Mouse (Mus musculus): ENCODE results near the gene Snap91. TPM values are rescaled to one million over a fixed set of nuclear protein-coding genes. Genes with fewer than 3 reads are reported as not detected.

The Snap91 gene
- polyA plus RNA-seq, 1 experiment from 2014 or later: 20.6 TPM

DNA sequence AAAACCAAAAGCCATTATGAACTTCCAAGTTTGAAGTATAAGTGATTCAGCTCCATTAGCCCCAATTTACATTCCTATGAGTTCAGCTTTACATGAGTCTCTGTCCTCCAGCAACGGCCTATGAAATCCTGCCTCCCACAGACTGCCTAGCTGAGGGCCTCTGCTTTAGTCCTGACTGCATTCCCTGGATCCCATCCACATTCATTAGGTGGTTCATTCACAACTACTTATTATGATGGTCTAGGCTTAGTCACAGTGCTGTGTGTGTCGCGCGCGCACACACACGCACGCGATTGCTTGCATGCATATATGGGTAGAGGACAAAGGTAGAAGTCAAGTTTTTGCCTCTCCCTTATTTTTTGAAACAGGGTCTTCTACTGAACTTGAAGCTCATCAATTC is 141.7 kb downstream of the Snap91 start:
- H3K9me3 ChIP-seq (replicated peaks): no peaks in the 10 kb centered on the region
- ATAC-seq (replicated peaks; ENCODE audit: low FRiP score): no peak
- no peak overlapping the region for H3K4me3 ChIP-seq (replicated peaks)
- WGBS: 93% methylated on average over 8 of the region's 8 CpGs
- no peaks in the 10 kb centered on the region for H3K36me3 ChIP-seq
- peaks cover 4% of the 10 kb centered on the region; the same call in 1 of the 2 replicates for H3K27me3 ChIP-seq
- H3K4me1 ChIP-seq: peaks cover 10% of the 10 kb centered on the region
- no peak overlapping the region for H3K4me2 ChIP-seq
- H3K9ac ChIP-seq: no peak overlapping the region
- no peak overlapping the region for H3K27ac ChIP-seq

GRCm38 (mm10) chr9:86738067-86738466 is 142.4 kb downstream of the Snap91 start:
- no peaks in the 10 kb centered on the region for H3K36me3 ChIP-seq
- H3K4me1 ChIP-seq: peaks cover 3% of the 10 kb centered on the region
- no peak for ATAC-seq (replicated peaks; ENCODE audit: low FRiP score)
- no peak overlapping the region for H3K27ac ChIP-seq
- no peak overlapping the region for H3K4me2 ChIP-seq
- H3K27me3 ChIP-seq: no peaks in the 10 kb centered on the region
- H3K9ac ChIP-seq: no peak overlapping the region
- H3K4me3 ChIP-seq (replicated peaks): no peak overlapping the region
- WGBS: 40% methylated on average over 1 of the region's 1 CpGs
- H3K9me3 ChIP-seq (replicated peaks): no peaks in the 10 kb centered on the region

DNA sequence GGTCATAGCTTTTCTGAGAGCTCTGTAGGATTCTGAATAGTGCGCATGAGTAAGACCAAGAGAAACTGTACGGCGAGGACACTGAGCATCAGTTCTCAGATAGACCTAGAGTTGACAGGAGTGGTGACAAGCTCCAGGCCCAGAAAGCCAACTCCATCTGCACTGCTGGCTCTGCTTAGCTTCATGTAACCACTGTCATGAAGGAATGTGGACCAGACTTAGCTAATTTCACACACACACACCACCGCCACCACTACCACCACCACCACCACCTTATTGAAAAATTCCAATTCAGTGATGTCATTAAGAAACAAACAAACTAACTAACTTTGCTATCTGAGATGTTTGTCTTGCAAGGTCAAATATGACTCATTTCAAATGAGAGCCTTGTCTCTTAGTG is 143.5 kb downstream of the Snap91 start:
- no peaks in the 10 kb centered on the region for H3K36me3 ChIP-seq
- no peak for ATAC-seq (replicated peaks; ENCODE audit: low FRiP score)
- H3K4me3 ChIP-seq (replicated peaks): no peak overlapping the region
- no peaks in the 10 kb centered on the region for H3K4me1 ChIP-seq
- H3K9ac ChIP-seq: no peak overlapping the region
- no peaks in the 10 kb centered on the region for H3K9me3 ChIP-seq (replicated peaks)
- H3K27ac ChIP-seq: no peak overlapping the region
- no peaks in the 10 kb centered on the region for H3K27me3 ChIP-seq
- WGBS: 94% methylated on average over 4 of the region's 4 CpGs
- no peak overlapping the region for H3K4me2 ChIP-seq

- 67% methylated on average over 9 of the region's 9 CpGs for WGBS
- ATAC-seq (replicated peaks; ENCODE audit: low FRiP score): no peak
- Histone ChIP-seq H3K36me3 (no peaks in the 10 kb centered on the region), H3K27me3 (no peaks in the 10 kb centered on the region), H3K27ac (no peak overlapping the region), H3K4me2 (no peak overlapping the region), H3K4me1 (no peaks in the 10 kb centered on the region), H3K9me3 (replicated peaks) (no peaks in the 10 kb centered on the region), H3K4me3 (replicated peaks) (no peak overlapping the region), H3K9ac (no peak overlapping the region)
Observed at GRCm38 (mm10) chr9:86734795-86735194, 145.7 kb downstream of the Snap91 start.

GRCm38 (mm10) chr9:86734357-86734756 is 146.1 kb downstream of the Snap91 start:
- Histone ChIP-seq H3K27me3 (no peaks in the 10 kb centered on the region), H3K4me3 (replicated peaks) (no peak overlapping the region), H3K4me1 (no peaks in the 10 kb centered on the region), H3K9me3 (replicated peaks) (no peaks in the 10 kb centered on the region), H3K9ac (no peak overlapping the region), H3K27ac (no peak overlapping the region), H3K4me2 (no peak overlapping the region), H3K36me3 (no peaks in the 10 kb centered on the region)
- no peak for ATAC-seq (replicated peaks; ENCODE audit: low FRiP score)

GRCm38 (mm10) chr9:86729811-86730210 is 150.6 kb downstream of the Snap91 start:
- 96% methylated on average over 3 of the region's 3 CpGs for WGBS
- H3K4me3 ChIP-seq (replicated peaks): no peak overlapping the region
- no peaks in the 10 kb centered on the region for H3K27me3 ChIP-seq
- ATAC-seq (replicated peaks; ENCODE audit: low FRiP score): no peak
- no peak overlapping the region for H3K4me2 ChIP-seq
- no peaks in the 10 kb centered on the region for H3K9me3 ChIP-seq (replicated peaks)
- H3K36me3 ChIP-seq: no peaks in the 10 kb centered on the region
- no peaks in the 10 kb centered on the region for H3K4me1 ChIP-seq
- no peak overlapping the region for H3K27ac ChIP-seq
- no peak overlapping the region for H3K9ac ChIP-seq

DNA sequence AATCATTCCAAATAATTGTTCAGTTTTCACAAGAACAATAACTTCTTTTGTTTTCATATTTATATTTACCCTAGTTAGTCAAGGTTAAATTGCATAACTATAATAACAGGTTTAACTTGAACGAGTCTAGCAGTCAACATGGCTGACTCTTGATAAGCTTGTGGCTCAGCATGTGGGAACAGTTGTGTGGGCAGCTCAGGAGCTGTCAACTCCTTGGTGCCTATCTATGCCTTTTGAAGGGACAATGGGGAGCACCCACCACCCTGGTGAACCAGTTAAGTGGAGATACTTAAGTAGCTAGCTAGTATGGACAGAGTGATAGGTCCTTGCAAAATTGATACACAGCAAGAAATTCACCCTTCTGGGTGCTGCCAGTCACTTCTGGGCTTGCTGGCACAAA is 151.4 kb downstream of the Snap91 start:
- no peak overlapping the region for H3K4me2 ChIP-seq
- H3K9me3 ChIP-seq (replicated peaks): no peaks in the 10 kb centered on the region
- 64% methylated on average over 1 of the region's 1 CpGs for WGBS
- no peak overlapping the region for H3K27ac ChIP-seq
- H3K4me3 ChIP-seq (replicated peaks): no peak overlapping the region
- no peak overlapping the region for H3K9ac ChIP-seq
- ATAC-seq (replicated peaks; ENCODE audit: low FRiP score): no peak
- H3K36me3 ChIP-seq: no peaks in the 10 kb centered on the region
- H3K27me3 ChIP-seq: no peaks in the 10 kb centered on the region
- H3K4me1 ChIP-seq: no peaks in the 10 kb centered on the region

GRCm38 (mm10) chr9:86728214-86728814 is 152.1 kb downstream of the Snap91 start:
- WGBS: 80% methylated on average over 10 of the region's 10 CpGs
- Histone ChIP-seq H3K27me3 (no peaks in the 10 kb centered on the region), H3K27ac (no peak overlapping the region; the same call in 1 of the 2 replicates), H3K9ac (no peak overlapping the region), H3K4me2 (no peak overlapping the region), H3K9me3 (replicated peaks) (no peaks in the 10 kb centered on the region), H3K36me3 (no peaks in the 10 kb centered on the region), H3K4me1 (no peaks in the 10 kb centered on the region), H3K4me3 (replicated peaks) (no peak overlapping the region)
- no peak for ATAC-seq (replicated peaks; ENCODE audit: low FRiP score)

DNA sequence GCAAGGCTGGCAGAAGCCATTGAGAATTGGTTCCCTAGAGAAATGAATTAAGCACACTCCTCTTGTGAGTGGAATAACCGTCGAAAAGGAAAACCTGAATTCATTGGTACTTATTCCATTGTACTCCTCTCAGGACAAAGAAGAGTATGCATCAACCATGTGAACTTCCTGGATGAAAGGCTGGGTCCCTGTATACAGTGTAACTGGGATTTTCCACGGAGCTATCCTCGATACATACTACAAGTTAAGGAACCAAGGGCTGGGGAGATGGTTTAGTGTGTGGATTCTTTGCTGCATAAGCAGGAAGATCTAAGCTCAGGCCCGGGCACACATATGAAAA is 154.1 kb downstream of the Snap91 start:
- H3K4me1 ChIP-seq: no peaks in the 10 kb centered on the region
- WGBS: 86% methylated on average over 5 of the region's 5 CpGs
- no peaks in the 10 kb centered on the region for H3K9me3 ChIP-seq (replicated peaks)
- no peak overlapping the region for H3K9ac ChIP-seq
- no peaks in the 10 kb centered on the region for H3K27me3 ChIP-seq
- no peak overlapping the region for H3K27ac ChIP-seq
- ATAC-seq (replicated peaks; ENCODE audit: low FRiP score): no peak
- no peak overlapping the region for H3K4me3 ChIP-seq (replicated peaks)
- H3K4me2 ChIP-seq: no peak overlapping the region
- no peaks in the 10 kb centered on the region for H3K36me3 ChIP-seq

GRCm38 (mm10) chr9:86725604-86726380 is 154.7 kb downstream of the Snap91 start:
- Histone ChIP-seq H3K9ac (no peak overlapping the region), H3K27ac (no peak overlapping the region), H3K4me2 (no peak overlapping the region), H3K36me3 (no peaks in the 10 kb centered on the region), H3K27me3 (no peaks in the 10 kb centered on the region), H3K9me3 (replicated peaks) (no peaks in the 10 kb centered on the region), H3K4me3 (replicated peaks) (no peak overlapping the region), H3K4me1 (no peaks in the 10 kb centered on the region)
- WGBS: 65% methylated on average over 7 of the region's 7 CpGs
- no peak for ATAC-seq (replicated peaks; ENCODE audit: low FRiP score)

DNA sequence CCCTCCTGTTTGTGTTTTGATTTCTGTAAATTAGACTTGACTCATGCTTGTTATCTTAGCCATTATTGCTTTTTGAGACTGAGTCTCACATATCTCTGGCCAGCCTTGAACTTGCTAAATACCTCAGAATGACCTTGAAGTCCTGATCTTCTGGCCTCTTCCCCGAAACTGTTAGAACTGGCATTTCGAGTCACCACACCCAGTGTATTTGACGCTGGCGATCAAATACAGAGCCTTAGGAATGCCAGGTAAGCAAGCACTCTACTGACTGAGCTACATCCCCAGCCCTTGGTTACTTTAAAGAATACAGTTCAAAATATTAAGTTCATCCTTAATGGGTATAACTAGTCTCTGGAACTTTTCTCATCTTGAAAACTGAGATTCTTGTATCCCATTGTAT is 155.4 kb downstream of the Snap91 start:
- ATAC-seq (replicated peaks; ENCODE audit: low FRiP score): no peak

GRCm38 (mm10) chr9:86720794-86721193 is 159.7 kb downstream of the Snap91 start:
- Histone ChIP-seq H3K9me3 (replicated peaks) (no peaks in the 10 kb centered on the region), H3K4me1 (0 out of 2 replicates have a peak, but pooled peaks cover 2% of the 10 kb centered on the region), H3K4me2 (no peak overlapping the region), H3K27me3 (no peaks in the 10 kb centered on the region), H3K9ac (no peak overlapping the region), H3K4me3 (replicated peaks) (no peak overlapping the region), H3K36me3 (no peaks in the 10 kb centered on the region), H3K27ac (no peak overlapping the region)
- WGBS: 77% methylated on average over 2 of the region's 2 CpGs
- ATAC-seq (replicated peaks; ENCODE audit: low FRiP score): no peak

More for the DNA sequence above, 155.4 kb downstream of the Snap91 start:
- Histone ChIP-seq H3K9me3 (replicated peaks) (no peaks in the 10 kb centered on the region), H3K4me1 (no peaks in the 10 kb centered on the region), H3K27ac (no peak overlapping the region), H3K27me3 (no peaks in the 10 kb centered on the region), H3K36me3 (no peaks in the 10 kb centered on the region), H3K4me2 (no peak overlapping the region), H3K4me3 (replicated peaks) (no peak overlapping the region), H3K9ac (no peak overlapping the region)
- 89% methylated on average over 4 of the region's 4 CpGs for WGBS

- 0 out of 2 replicates have a peak, but pooled peaks cover 2% of the 10 kb centered on the region for H3K4me1 ChIP-seq
- ATAC-seq (replicated peaks; ENCODE audit: low FRiP score): no peak
- WGBS: 86% methylated on average over 5 of the region's 5 CpGs
- no peaks in the 10 kb centered on the region for H3K36me3 ChIP-seq
- no peak overlapping the region for H3K4me2 ChIP-seq
- no peak overlapping the region for H3K9ac ChIP-seq
- no peak overlapping the region for H3K4me3 ChIP-seq (replicated peaks)
- H3K27ac ChIP-seq: no peak overlapping the region
- no peaks in the 10 kb centered on the region for H3K9me3 ChIP-seq (replicated peaks)
- H3K27me3 ChIP-seq: no peaks in the 10 kb centered on the region
Observed at GRCm38 (mm10) chr9:86720227-86720626, 160.2 kb downstream of the Snap91 start.

All from kidney, embryonic 15.5 days (tissue).